Mouse (Mus musculus): ENCODE data around the gene Lactb. TPM values are rescaled to one million over a fixed set of nuclear protein-coding genes. Genes with fewer than 3 reads are reported as not detected.
A peak's percentile ranks its signal among the peaks of the same experiment; 100 is the strongest.

Gene Lactb
- polyA plus RNA-seq, 1 experiment from 2014 or later: 8.2 TPM

DNA sequence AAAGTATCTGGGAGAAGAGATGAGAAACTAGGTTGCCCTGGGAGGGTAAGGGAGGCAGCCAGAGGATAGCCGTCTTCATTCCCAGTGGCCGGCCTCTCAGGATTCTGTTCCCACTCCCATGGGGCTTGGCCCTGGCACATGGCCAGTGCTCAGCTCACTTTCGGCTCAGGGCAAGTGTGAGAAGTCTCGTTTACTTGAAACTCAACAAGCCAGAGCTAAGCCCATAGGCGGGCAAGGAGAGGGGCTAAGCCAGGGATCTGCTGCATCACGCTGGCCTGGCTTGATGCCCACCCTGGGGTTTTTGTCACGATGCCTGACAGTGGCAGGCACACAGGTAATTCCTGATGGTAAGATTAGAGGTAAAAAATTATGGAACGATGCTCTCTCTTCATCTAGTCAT lies 37.8 kb downstream of the Lactb start:
- no peaks in the 10 kb centered on the region for H3K4me1 ChIP-seq (replicated peaks)
- H3K9ac ChIP-seq: no peak overlapping the region
- H3K27ac ChIP-seq: no peak overlapping the region
- H3K27me3 ChIP-seq (replicated peaks): no peaks in the 10 kb centered on the region
- no peaks in the 10 kb centered on the region for H3K36me3 ChIP-seq
- no peak overlapping the region for H3K4me2 ChIP-seq (replicated peaks)
- WGBS: 59% methylated on average over 8 of the region's 8 CpGs
- ATAC-seq: no peak
- no peaks in the 10 kb centered on the region for H3K9me3 ChIP-seq
- H3K4me3 ChIP-seq (replicated peaks): no peak overlapping the region

DNA sequence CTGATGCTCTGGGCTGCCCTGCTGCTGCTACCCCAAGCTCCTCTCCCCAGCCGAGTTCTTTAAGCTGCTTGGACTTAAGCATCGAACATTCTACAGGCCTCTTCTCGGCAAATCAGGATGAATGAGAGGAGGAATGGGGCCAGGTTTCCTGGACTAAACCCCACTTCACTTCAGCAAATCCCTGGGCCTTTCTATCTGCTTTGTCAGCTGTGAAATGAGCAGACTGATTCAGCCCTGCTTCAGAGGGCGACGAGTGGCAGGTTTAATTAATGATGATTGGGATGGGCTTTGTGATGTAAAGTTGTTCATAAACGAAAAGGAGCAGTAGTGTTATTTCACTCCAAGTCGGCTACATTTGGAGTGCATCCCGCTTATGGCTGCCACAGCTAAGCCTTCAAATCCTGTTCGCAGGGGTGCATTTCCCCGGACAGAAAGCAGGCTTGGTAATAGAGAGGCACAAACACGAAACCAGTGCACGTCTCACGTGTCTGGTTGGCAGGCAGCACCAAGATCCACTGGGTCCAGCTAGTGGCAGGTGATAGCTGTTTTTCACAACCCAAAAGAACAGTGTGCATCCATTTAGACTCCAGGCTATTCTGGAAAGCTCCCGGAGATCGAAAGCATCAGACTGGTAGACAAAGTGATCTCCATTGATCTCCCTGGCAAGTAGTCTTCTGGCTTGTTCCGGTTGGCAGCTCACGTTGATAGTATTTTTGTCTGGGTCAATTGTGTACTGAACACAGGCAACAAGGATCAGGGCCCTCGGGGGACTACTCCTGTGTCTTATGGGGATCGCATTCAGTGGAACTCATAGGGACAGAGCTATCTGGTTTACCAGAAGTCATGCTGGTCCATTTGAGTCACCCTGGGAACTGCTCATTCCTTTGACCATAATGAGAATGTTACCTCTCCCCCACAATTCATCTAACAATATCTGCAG lies 41.1 kb downstream of the Lactb start:
- H3K27ac ChIP-seq: no peak overlapping the region
- WGBS: 74% methylated on average over 19 of the region's 19 CpGs

DNA sequence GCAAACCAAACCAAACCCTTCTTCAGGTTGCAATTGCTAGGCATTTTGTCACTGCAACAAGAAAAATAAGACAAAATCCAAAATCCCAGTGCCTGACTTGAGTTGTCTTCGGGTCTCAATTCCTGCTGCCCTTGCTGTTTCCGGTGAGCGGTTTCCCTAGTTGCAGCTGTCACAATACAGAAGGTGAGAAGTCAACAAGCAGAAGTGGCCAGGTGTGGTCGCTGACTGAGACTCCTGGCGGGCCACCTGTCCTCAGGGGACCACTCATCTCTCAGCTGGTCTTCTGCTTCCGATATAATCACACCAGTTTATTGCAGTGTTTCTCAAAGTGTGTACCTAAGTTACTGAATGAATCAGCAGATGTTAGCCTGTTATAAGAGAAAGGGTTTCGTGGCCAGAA lies 44.9 kb downstream of the Lactb start:
- no peak overlapping the region for H3K4me3 ChIP-seq (replicated peaks)
- no peak for ATAC-seq
- 62% methylated on average over 7 of the region's 7 CpGs for WGBS

More for the DNA sequence above, 41.1 kb downstream of the Lactb start:
- no peaks in the 10 kb centered on the region for H3K27me3 ChIP-seq (replicated peaks)
- no peak overlapping the region for H3K9ac ChIP-seq
- H3K4me3 ChIP-seq (replicated peaks): no peak overlapping the region
- ATAC-seq: no peak
- no peaks in the 10 kb centered on the region for H3K9me3 ChIP-seq
- no peaks in the 10 kb centered on the region for H3K4me1 ChIP-seq (replicated peaks)
- H3K4me2 ChIP-seq (replicated peaks): no peak overlapping the region
- H3K36me3 ChIP-seq: no peaks in the 10 kb centered on the region

DNA sequence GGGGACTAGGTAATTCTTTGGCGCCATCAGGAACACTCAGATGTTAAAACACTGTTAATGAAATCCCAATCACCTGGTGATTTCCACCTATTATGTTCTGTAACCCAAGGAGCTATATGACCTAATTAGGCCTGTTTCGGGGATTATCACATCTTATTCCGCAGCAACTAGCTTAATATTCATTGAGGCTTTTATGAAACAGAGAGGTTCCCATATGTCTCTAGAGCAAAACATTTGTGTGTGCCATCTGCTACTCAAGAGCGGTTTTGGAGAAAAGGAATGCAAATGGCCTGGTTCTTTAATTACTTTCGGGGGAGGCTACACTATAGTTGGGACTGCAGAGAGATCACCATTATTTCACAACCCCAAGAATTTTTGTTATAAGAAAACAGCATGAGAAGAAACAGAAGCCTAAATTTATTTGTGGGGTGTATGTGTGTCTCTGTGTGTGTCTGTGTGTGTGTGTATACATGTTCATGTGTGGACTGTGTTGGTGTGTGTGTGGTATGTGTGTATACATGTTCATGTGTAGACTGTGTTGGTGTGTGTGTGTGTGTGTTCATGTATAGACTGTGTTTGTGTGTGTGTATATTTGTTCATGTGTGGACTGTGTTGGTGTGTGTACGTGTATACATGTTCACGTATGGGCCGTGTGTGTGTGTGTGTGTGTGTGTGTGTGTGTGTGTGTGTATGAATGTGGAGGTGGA lies 47.4 kb downstream of the Lactb start:
- no peaks in the 10 kb centered on the region for H3K4me1 ChIP-seq (replicated peaks)
- no peaks in the 10 kb centered on the region for H3K9me3 ChIP-seq
- no peaks in the 10 kb centered on the region for H3K27me3 ChIP-seq (replicated peaks)
- whole genome bisulfite sequencing: 90% methylated on average over 8 of the region's 8 CpGs
- no peak overlapping the region for H3K9ac ChIP-seq
- no peak for ATAC-seq
- no peak overlapping the region for H3K4me2 ChIP-seq (replicated peaks)
- H3K27ac ChIP-seq: no peak overlapping the region
- H3K36me3 ChIP-seq: no peaks in the 10 kb centered on the region
- no peak overlapping the region for H3K4me3 ChIP-seq (replicated peaks)

More for the DNA sequence above, 44.9 kb downstream of the Lactb start:
- Histone ChIP-seq H3K27me3 (replicated peaks) (no peaks in the 10 kb centered on the region), H3K4me1 (replicated peaks) (no peaks in the 10 kb centered on the region), H3K9me3 (no peaks in the 10 kb centered on the region), H3K27ac (no peak overlapping the region), H3K36me3 (no peaks in the 10 kb centered on the region), H3K4me2 (replicated peaks) (no peak overlapping the region), H3K9ac (no peak overlapping the region)

DNA sequence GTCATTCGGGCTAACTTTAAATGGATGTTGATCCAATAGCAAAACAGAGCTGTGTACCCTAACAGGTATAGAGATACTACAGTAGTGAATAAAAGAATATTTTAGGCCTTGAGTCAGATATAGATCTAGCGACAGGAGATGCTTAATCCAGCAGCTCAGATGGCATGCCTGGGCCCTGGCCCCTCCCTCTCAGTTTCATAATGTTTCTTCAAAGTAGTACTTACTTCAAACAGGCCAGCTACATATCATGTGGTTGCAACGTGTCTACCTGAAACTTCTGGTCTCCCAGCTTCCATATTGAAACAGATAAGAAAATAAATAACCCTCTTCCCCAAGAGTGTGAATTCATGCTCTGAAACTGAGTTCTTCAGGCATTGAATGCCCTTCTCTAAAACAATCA lies 49.4 kb downstream of the Lactb start:
- Histone ChIP-seq H3K9ac (no peak overlapping the region), H3K4me3 (replicated peaks) (no peak overlapping the region), H3K27me3 (replicated peaks) (no peaks in the 10 kb centered on the region), H3K9me3 (no peaks in the 10 kb centered on the region), H3K27ac (no peak overlapping the region), H3K4me1 (replicated peaks) (no peaks in the 10 kb centered on the region), H3K4me2 (replicated peaks) (no peak overlapping the region), H3K36me3 (no peaks in the 10 kb centered on the region)
- ATAC-seq: no peak
- 67% methylated on average over 3 of the region's 3 CpGs for WGBS

DNA sequence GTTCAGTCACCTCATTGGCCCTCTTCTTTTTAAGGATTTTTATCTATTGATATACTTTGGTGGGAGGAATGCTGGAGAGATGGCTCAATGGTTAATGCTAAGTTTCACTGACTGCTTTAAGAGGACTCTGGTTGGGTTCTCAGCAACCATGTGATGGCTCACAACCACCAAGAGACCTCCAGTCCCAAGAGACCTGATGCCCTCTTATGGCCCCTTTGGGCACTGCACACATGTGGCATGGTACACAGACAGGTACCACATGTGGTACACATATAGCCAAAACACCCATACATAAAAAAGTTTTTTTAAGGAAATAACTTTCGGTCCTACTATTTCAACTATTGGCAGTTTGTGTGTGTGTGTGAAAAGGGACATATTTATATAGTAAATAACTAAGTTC lies 53.2 kb downstream of the Lactb start:
- Histone ChIP-seq H3K27ac (no peak overlapping the region), H3K4me2 (replicated peaks) (no peak overlapping the region), H3K4me3 (replicated peaks) (no peak overlapping the region), H3K9me3 (no peaks in the 10 kb centered on the region), H3K27me3 (replicated peaks) (no peaks in the 10 kb centered on the region), H3K9ac (no peak overlapping the region), H3K4me1 (replicated peaks) (peaks cover 7% of the 10 kb centered on the region; the same call in 1 of the 2 replicates), H3K36me3 (no peaks in the 10 kb centered on the region)
- ATAC-seq: no peak
- 100% methylated on average over 1 of the region's 1 CpGs for WGBS

DNA sequence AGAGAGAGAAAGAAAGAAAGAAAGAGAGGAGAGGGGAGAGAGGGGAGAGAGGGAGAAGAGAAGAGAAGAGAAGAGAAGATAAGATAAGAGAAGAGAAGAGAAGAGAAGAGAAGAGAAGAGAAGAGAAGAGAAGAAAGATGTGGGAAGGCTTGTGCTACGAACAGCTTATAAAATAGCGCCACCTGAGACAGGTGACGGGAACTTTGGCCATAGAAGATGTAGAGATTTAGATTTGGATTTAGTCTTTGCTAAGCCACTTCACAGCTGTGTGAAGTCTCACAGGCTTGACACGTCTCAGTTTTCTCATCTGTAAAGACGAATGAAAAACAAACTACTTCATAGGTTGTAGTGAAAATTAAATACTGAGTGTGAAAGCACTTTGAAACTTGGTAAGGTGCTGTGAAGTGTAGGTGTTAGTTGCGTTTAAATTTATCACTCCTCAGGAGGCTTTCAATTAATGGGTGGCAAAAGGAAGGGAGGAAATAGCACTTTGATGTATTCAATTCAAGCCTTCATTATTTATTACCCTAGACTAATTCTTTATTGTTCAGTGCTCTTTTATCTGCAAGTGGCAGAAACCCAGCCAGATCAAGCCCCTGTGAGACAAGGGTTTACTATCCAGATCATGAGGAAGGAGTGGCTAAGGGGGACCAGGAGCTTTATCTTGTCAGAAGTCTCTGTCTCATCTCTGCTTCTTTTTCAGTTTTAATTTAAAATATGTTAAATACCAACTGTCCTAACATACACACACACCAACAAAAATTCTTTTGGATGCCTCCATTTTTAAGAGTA lies 54.6 kb downstream of the Lactb start:
- Histone ChIP-seq H3K27ac (no peak overlapping the region), H3K4me2 (replicated peaks) (peak overlapping the region; percentile 79), H3K9ac (no peak overlapping the region), H3K27me3 (replicated peaks) (no peaks in the 10 kb centered on the region), H3K4me3 (replicated peaks) (no peak overlapping the region), H3K9me3 (no peaks in the 10 kb centered on the region), H3K36me3 (no peaks in the 10 kb centered on the region), H3K4me1 (replicated peaks) (peaks cover 12% of the 10 kb centered on the region)
- no peak for ATAC-seq
- WGBS: 11% methylated on average over 6 of the region's 6 CpGs

DNA sequence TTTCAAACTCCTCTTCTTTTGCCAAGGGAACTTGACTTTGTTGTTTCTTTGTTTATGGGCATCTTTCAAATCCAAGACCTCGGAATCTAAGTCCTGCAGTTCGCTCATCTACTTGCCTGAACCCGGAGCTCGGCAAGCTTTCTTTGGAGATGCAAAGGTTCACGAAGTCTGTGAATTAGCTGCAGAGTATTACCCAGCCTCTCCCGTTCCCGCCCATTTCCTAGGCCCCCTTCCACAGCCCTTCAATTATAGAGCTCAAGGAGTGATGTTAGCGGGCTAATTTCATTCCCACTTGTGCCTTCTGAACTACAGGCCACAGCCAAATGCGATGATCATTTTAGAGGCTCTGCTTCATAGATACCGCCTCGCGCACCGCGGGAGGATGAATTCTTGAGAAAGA lies 55.3 kb downstream of the Lactb start:
- WGBS: under 1% methylated on average over 14 of the region's 14 CpGs
- H3K4me3 ChIP-seq (replicated peaks): peak overlapping the region; percentile 85
- H3K9me3 ChIP-seq: no peaks in the 10 kb centered on the region
- H3K27ac ChIP-seq: peak overlapping the region; percentile 92
- peak overlapping the region; percentile 90; the same call in 1 of the 2 replicates for H3K9ac ChIP-seq
- no peaks in the 10 kb centered on the region for H3K27me3 ChIP-seq (replicated peaks)
- H3K4me2 ChIP-seq (replicated peaks): peak overlapping the region; percentile 79
- ATAC-seq: peak; percentile 39
- H3K36me3 ChIP-seq: no peaks in the 10 kb centered on the region
- H3K4me1 ChIP-seq (replicated peaks): peaks cover 12% of the 10 kb centered on the region

DNA sequence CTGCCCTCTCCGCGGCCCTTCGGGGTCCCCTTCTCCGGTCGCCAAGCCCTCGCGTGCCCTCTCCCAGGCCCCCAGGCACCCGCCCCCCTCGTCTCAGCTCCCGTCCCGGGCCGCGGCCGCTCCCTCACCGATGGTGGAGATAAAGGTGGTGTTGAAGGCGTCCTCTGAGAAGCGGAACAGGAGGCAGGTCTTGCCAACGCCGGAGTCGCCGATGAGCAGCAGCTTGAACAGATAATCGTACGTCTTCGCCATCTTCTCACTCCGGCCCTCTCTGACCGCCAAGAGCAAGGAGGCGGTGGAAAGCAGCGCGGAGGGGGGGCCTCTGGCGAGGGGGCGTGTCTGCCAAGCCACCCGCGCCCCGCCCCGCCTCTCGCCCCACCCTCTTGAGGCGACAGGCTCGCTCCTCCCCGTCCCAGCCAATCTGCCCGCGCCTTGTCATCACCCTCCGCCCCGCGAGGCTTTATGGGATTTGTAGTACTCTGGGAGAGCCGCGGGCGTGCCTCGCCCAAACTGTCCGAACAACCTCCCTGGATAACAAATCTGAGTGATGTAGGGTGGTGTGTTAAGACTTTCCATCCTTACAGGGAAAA lies 55.8 kb downstream of the Lactb start, which contains the start of gene Rab8b:
Gene Rab8b (minus strand): TSS at position 306 of the 590 bp plus-strand sequence.
- Histone ChIP-seq H3K9me3 (no peaks in the 10 kb centered on the region), H3K9ac (peak within 1 kb of the TSS; percentile 90), H3K27me3 (replicated peaks) (no peaks in the 10 kb centered on the region), H3K36me3 (no peaks in the 10 kb centered on the region), H3K27ac (peak within 1 kb of the TSS; percentile 92), H3K4me2 (replicated peaks) (peak within 1 kb of the TSS; percentile 79), H3K4me3 (replicated peaks) (peak within 1 kb of the TSS; percentile 85), H3K4me1 (replicated peaks) (peaks cover 12% of the 10 kb centered on the region)
- ATAC-seq: peak; percentile 99
- under 1% methylated on average over 49 of the region's 49 CpGs for WGBS

DNA sequence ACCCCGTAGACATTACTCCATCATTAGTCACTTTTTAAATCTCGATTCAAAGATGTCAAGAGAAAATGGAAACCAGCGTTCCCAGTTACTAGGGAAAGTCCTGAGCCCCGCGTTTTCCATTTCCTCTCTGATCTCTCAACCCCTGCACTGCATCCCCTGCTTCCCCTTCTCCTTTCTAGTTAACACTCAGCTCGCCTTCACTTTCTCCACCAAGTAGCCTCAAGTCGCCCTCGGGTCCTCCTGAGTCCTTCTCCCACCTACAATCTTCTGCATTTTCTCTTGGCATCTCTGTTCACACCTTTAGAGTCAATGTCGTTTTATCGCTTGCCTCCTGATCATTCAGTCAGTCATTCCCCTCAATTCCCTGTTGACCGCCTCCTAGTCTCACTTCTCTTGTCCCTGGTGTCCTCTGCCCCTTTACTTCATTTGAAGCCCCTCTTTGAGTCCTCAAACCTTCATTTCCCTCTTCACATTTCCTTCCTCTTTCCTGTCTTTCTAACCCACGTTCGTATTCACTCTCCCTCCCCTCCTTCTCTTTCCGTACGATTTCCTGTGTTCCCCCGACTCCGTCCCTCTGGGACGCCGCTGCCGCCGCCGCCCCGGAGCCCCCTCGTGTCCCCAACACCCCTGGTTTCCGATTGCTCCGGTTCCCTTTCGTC lies 56.5 kb downstream of the Lactb start:
- peak overlapping the region; percentile 78 for H3K4me2 ChIP-seq (replicated peaks)
- 2% methylated on average over 27 of the region's 27 CpGs for WGBS
- ATAC-seq: no peak
- peaks cover 12% of the 10 kb centered on the region for H3K4me1 ChIP-seq (replicated peaks)
- no peaks in the 10 kb centered on the region for H3K27me3 ChIP-seq (replicated peaks)
- H3K27ac ChIP-seq: peak overlapping the region; percentile 92
- peak overlapping the region; percentile 90 for H3K9ac ChIP-seq
- H3K9me3 ChIP-seq: no peaks in the 10 kb centered on the region
- peak overlapping the region; percentile 85 for H3K4me3 ChIP-seq (replicated peaks)
- no peaks in the 10 kb centered on the region for H3K36me3 ChIP-seq

DNA sequence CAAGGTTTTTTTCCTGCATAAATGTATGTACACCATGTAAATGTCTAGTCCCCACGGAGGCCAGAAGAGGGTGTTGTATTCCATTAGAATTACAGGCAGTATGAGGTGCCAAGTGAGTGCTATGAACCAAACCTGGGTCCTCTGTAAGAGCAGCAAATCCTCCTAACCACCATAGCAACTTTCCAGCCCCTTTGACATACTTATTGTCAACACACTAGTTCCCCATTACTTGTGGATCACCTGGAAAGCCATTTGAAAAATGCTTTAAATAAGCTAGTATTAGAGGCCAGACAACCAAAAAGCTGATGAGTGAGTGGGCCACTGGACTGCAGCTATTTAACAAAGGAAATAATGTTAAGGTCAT lies 57.4 kb downstream of the Lactb start:
- ATAC-seq: no peak
- H3K4me2 ChIP-seq (replicated peaks): peak overlapping the region; percentile 78
- no peak overlapping the region for H3K4me3 ChIP-seq (replicated peaks)

More for the DNA sequence above, 57.4 kb downstream of the Lactb start:
- no peak overlapping the region for H3K27ac ChIP-seq
- no peaks in the 10 kb centered on the region for H3K9me3 ChIP-seq
- whole genome bisulfite sequencing: 84% methylated on average over 1 of the region's 1 CpGs
- H3K4me1 ChIP-seq (replicated peaks): peaks cover 15% of the 10 kb centered on the region
- no peaks in the 10 kb centered on the region for H3K27me3 ChIP-seq (replicated peaks)
- H3K36me3 ChIP-seq: no peaks in the 10 kb centered on the region
- no peak overlapping the region for H3K9ac ChIP-seq
